Mouse (Mus musculus): ENCODE results near the gene Jund. TPM values are rescaled to one million over a fixed set of nuclear protein-coding genes. Genes with fewer than 3 reads are reported as not detected.

The Jund gene
- polyA plus RNA-seq, 1 experiment from 2014 or later = 267 TPM

Other genes starting within 250 kb of the Jund start
- gene Klhl26, start 222.0 kb upstream of the Jund start, polyA plus RNA-seq (2016; fragmentation: Nextera tagmentation; extraction: Ambion mirVana) = 20.4 and 22.5 TPM in 2 replicates
- gene Tmem59l, start 211.6 kb upstream of the Jund start, polyA plus RNA-seq (2016; fragmentation: Nextera tagmentation; extraction: Ambion mirVana) = 37.9 and 38.3 TPM in 2 replicates
- 1.9 and 4.5 TPM in 2 replicates for gene Crlf1, start 205.8 kb upstream of the Jund start, polyA plus RNA-seq (2016; fragmentation: Nextera tagmentation; extraction: Ambion mirVana)
- 123 and 135 TPM in 2 replicates for gene Rex1bd, start 192.2 kb upstream of the Jund start, polyA plus RNA-seq (2016; fragmentation: Nextera tagmentation; extraction: Ambion mirVana)
- gene Uba52, start 188.1 kb upstream of the Jund start, polyA plus RNA-seq (2016; fragmentation: Nextera tagmentation; extraction: Ambion mirVana) = 766 and 781 TPM in 2 replicates
- 349 and 353 TPM in 2 replicates for gene Fkbp8, start 171.2 kb upstream of the Jund start, polyA plus RNA-seq (2016; fragmentation: Nextera tagmentation; extraction: Ambion mirVana)
- gene Kxd1, start 171.0 kb upstream of the Jund start, polyA plus RNA-seq (2016; fragmentation: Nextera tagmentation; extraction: Ambion mirVana) = 45.5 and 50.3 TPM in 2 replicates
- 17.8 and 19.5 TPM in 2 replicates for gene Ell, start 159.5 kb upstream of the Jund start, polyA plus RNA-seq (2016; fragmentation: Nextera tagmentation; extraction: Ambion mirVana)
- 116 TPM in 2 replicates for gene Isyna1, start 104.6 kb upstream of the Jund start, polyA plus RNA-seq (2016; fragmentation: Nextera tagmentation; extraction: Ambion mirVana)
- 139 and 144 TPM in 2 replicates for gene Ssbp4, start 90.1 kb upstream of the Jund start, polyA plus RNA-seq (2016; fragmentation: Nextera tagmentation; extraction: Ambion mirVana)
- gene Lrrc25, start 82.8 kb upstream of the Jund start, polyA plus RNA-seq (2016; fragmentation: Nextera tagmentation; extraction: Ambion mirVana) = 0.68 and 1.3 TPM in 2 replicates
- 0.14 TPM in 1 of 2 replicates, not detected in the other for gene Gdf15, start 66.5 kb upstream of the Jund start, polyA plus RNA-seq (2016; fragmentation: Nextera tagmentation; extraction: Ambion mirVana)
- 181 and 188 TPM in 2 replicates for gene Pgpep1, start 38.6 kb upstream of the Jund start, polyA plus RNA-seq (2016; fragmentation: Nextera tagmentation; extraction: Ambion mirVana)
- gene Lsm4, start 25.7 kb upstream of the Jund start, polyA plus RNA-seq (2016; fragmentation: Nextera tagmentation; extraction: Ambion mirVana) = 264 and 277 TPM in 2 replicates
- 0.06 and 0.16 TPM in 2 replicates for gene Iqcn, start 4.5 kb downstream of the Jund start, polyA plus RNA-seq (2016; fragmentation: Nextera tagmentation; extraction: Ambion mirVana)
- not detected in 2 replicates for gene Gm3336, start 19.6 kb downstream of the Jund start, polyA plus RNA-seq (2016; fragmentation: Nextera tagmentation; extraction: Ambion mirVana)
- 0.19 and 0.41 TPM in 2 replicates for gene Pde4c, start 24.8 kb downstream of the Jund start, polyA plus RNA-seq (2016; fragmentation: Nextera tagmentation; extraction: Ambion mirVana)
- 184 and 199 TPM in 2 replicates for gene Rab3a, start 55.7 kb downstream of the Jund start, polyA plus RNA-seq (2016; fragmentation: Nextera tagmentation; extraction: Ambion mirVana)
- gene Mpv17l2, start 62.0 kb downstream of the Jund start, polyA plus RNA-seq (2016; fragmentation: Nextera tagmentation; extraction: Ambion mirVana) = 45.0 and 51.2 TPM in 2 replicates
- gene Pik3r2, start 77.8 kb downstream of the Jund start, polyA plus RNA-seq (2016; fragmentation: Nextera tagmentation; extraction: Ambion mirVana) = 84.0 and 84.6 TPM in 2 replicates
- 15.9 and 17.4 TPM in 2 replicates for gene Mast3, start 106.1 kb downstream of the Jund start, polyA plus RNA-seq (2016; fragmentation: Nextera tagmentation; extraction: Ambion mirVana)
- not detected in 2 replicates for gene Il12rb1, start 109.5 kb downstream of the Jund start, polyA plus RNA-seq (2016; fragmentation: Nextera tagmentation; extraction: Ambion mirVana)
- gene Arrdc2, start 140.8 kb downstream of the Jund start, polyA plus RNA-seq (2016; fragmentation: Nextera tagmentation; extraction: Ambion mirVana) = 9.7 and 10.2 TPM in 2 replicates
- gene Kcnn1, start 164.3 kb downstream of the Jund start, polyA plus RNA-seq (2016; fragmentation: Nextera tagmentation; extraction: Ambion mirVana) = 24.8 and 26.4 TPM in 2 replicates
- gene Ccdc124, start 175.0 kb downstream of the Jund start, polyA plus RNA-seq (2016; fragmentation: Nextera tagmentation; extraction: Ambion mirVana) = 142 and 145 TPM in 2 replicates
- gene Slc5a5, start 193.8 kb downstream of the Jund start, polyA plus RNA-seq (2016; fragmentation: Nextera tagmentation; extraction: Ambion mirVana) = 0.91 and 1.5 TPM in 2 replicates
- gene Rpl18a, start 198.5 kb downstream of the Jund start, polyA plus RNA-seq (2016; fragmentation: Nextera tagmentation; extraction: Ambion mirVana) = 2,364 and 2,595 TPM in 2 replicates
- 59.3 and 62.6 TPM in 2 replicates for gene Map1s, start 207.0 kb downstream of the Jund start, polyA plus RNA-seq (2016; fragmentation: Nextera tagmentation; extraction: Ambion mirVana)